7 mouse cellular contexts compared by ENCODE assay signal in the genomic region with DNA sequence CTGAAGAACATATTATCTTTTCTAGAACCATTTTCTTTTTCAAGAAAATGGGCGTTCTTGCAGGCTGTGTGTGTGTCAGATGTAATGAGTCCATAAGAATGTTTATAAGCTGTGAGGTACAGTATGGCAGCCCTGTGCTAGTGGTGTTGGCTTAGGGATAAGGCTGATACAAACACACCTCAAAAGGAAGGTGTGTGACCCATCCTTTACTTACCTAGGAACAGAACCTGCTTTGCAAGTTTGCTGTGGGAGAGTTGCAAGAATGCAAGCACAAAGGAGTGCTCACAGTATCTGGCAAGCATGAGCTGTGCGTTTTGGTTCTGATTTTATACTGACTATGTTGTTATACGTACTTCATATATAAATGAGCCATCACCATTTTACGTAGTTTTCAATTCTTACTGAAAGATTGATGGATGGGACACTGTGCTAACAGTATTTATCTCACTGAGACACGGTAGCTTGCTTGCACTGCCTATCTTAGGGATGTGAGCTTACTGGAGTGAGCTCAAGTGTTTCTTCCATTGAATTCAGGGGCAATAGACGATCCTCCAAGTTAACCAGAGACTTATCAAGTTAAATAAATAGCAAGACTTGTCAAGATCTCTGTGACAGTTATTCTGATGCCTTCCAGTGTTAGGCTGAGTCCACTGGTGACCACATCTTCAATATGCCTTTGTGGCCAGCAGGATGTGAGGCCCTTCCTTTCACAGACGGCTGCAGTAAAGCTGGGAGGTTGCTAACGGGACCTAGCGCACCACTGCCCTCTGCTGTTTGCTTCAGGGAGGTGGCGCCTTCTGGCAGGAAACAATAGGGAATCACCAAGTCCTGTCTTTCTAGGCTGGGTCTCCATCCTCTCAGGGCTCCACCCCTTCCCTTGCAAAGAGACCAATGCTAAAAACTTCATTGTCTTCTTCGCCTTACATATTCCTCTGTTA.
A peak's percentile ranks its signal among the peaks of the same experiment; 100 is the strongest.
DNase-seq lines count a peak whose midpoint lies in the region; ATAC-seq and TF ChIP-seq lines count a peak whose summit lies in the region.

No protein-coding gene starts in this region.

- no peak overlapping the region for H3K4me3 ChIP-seq in cortical plate, adult 2 months (ENCODE audit: insufficient read depth, low read length)
- H3K4me3 ChIP-seq in intestine, postnatal 0 days (ENCODE audit: low read depth, low read length), result no peak overlapping the region
- no peak overlapping the region for H3K4me3 ChIP-seq in midbrain, embryonic 15.5 days

- H3K27me3 ChIP-seq in intestine, postnatal 0 days (replicated peaks; ENCODE audit: control insufficient read depth, insufficient read depth, low read length), result no peaks in the 10 kb centered on the region
- no peaks in the 10 kb centered on the region for H3K27me3 ChIP-seq in midbrain, embryonic 15.5 days (replicated peaks)

- no peak overlapping the region for H3K9ac ChIP-seq in intestine, postnatal 0 days (ENCODE audit: low read depth, low read length)
- H3K9ac ChIP-seq in midbrain, embryonic 15.5 days, result no peak overlapping the region

- H3K36me3 ChIP-seq in intestine, postnatal 0 days (ENCODE audit: control insufficient read depth, insufficient read depth), result no peaks in the 10 kb centered on the region
- H3K36me3 ChIP-seq in midbrain, embryonic 15.5 days (replicated peaks), result no peaks in the 10 kb centered on the region

- H3K27ac ChIP-seq in cortical plate, adult 2 months (ENCODE audit: insufficient read depth, low read length), result no peak overlapping the region; the same call in 1 of the 2 replicates
- no peak overlapping the region for H3K27ac ChIP-seq in intestine, postnatal 0 days (ENCODE audit: low read depth, low read length)
- no peak overlapping the region for H3K27ac ChIP-seq in midbrain, embryonic 15.5 days

- peaks cover 3% of the 10 kb centered on the region; the same call in 1 of the 2 replicates for H3K4me1 ChIP-seq in cortical plate, adult 2 months (ENCODE audit: control insufficient read depth, insufficient read depth, low read length)
- no peaks in the 10 kb centered on the region for H3K4me1 ChIP-seq in intestine, postnatal 0 days (replicated peaks; ENCODE audit: control insufficient read depth, insufficient read depth, low read length)
- no peaks in the 10 kb centered on the region for H3K4me1 ChIP-seq in midbrain, embryonic 15.5 days

- no peak for ATAC-seq in intestine, postnatal 0 days
- peak; percentile 86 for ATAC-seq in midbrain, embryonic 15.5 days (replicated peaks)

- H3K9me3 ChIP-seq in intestine, postnatal 0 days (ENCODE audit: control insufficient read depth), result no peaks in the 10 kb centered on the region
- no peaks in the 10 kb centered on the region for H3K9me3 ChIP-seq in midbrain, embryonic 15.5 days

- H3K4me2 ChIP-seq in intestine, postnatal 0 days (replicated peaks; ENCODE audit: low read depth), result no peak overlapping the region
- H3K4me2 ChIP-seq in midbrain, embryonic 15.5 days, result no peak overlapping the region

- TF ChIP-seq POLR2A in cortical plate, adult 2 months (IDR thresholded peaks at IDR 0.05; ENCODE audit: extremely low read depth, insufficient read depth, low read length), result no peak

- intact Hi-C loops in left cerebral cortex, postnatal 36 days (cut with DNase I), result loop anchor here (1.0 kb wide), 1 partner anchor 122 kb away; no protein-coding TSS in a partner anchor

- peak; percentile 50 to 81 for DNase-seq in adrenal gland, adult (ENCODE audit: inconsistent age in 2 of 2, low spot score in 1 of 2)
- DNase-seq in gastrocnemius, postnatal 4 days (ENCODE audit: low spot score in 2 of 2), result peak; percentile 51 to 73
- peak; percentile 40 to 59 for DNase-seq in left cerebral cortex, postnatal 36 days (ENCODE audit: low spot score in 2 of 2)
- DNase-seq in spleen, adult 18-20 months, result peak; percentile 9 to 56

- 36% methylated on average over 11 of the region's 11 CpGs for WGBS in intestine, postnatal 0 days
- WGBS in midbrain, embryonic 15.5 days, result 46% methylated on average over 11 of the region's 11 CpGs

- peak; percentile 82 for TF ChIP-seq CTCF in cortical plate, adult 2 months (IDR thresholded peaks at IDR 0.05; ENCODE audit: extremely low read depth, insufficient read depth, low read length)
- peak; percentile 98 for TF ChIP-seq CTCF in intestine, postnatal 0 days (IDR thresholded peaks at IDR 0.05; ENCODE audit: low read depth)
